Mouse (Mus musculus): Measurements from ENCODE around the gene Lin7c.

GRCm38 (mm10) chr2:109884507-109884906 is 6.1 kb upstream of the Lin7c start:
- no peak for TF ChIP-seq CTCF (IDR thresholded peaks at IDR 0.05; ENCODE audit: extremely low read depth, insufficient read depth, insufficient read length, insufficient replicate concordance)
- TF ChIP-seq POLR2A (IDR thresholded peaks at IDR 0.05; ENCODE audit: low read depth, low read length): no peak
